Mouse (Mus musculus) splenic B cell, adult 2 months (primary cell): ENCODE results near the gene Cyth2.

Experiments used
- DNase-seq: peaks from one replicate; pipeline ENCODE4 v3.0.0-alpha.2; 2011; ENCODE audit warnings: low read depth, low spot score
- H3K27me3 ChIP-seq: 2 replicates; pipeline ENCODE4 v1.6.1; 2012; ENCODE audit warnings: mild to moderate bottlenecking, low read length, moderate library complexity, mixed read lengths; ENCODE audit not compliant: control insufficient read depth, poor library complexity, insufficient read depth, severe bottlenecking
- H3K36me3 ChIP-seq: 2 replicates; pipeline ENCODE4 v1.6.1; 2012; ENCODE audit warnings: mild to moderate bottlenecking, low read length, moderate library complexity, mixed read lengths; ENCODE audit not compliant: control insufficient read depth, poor library complexity, insufficient read depth, severe bottlenecking

Cyth2 gene

GRCm38 (mm10) chr7:45798931-45799330 is 15.4 kb downstream of the Cyth2 start:
- H3K36me3 ChIP-seq: no peaks in the 10 kb centered on the region
- H3K27me3 ChIP-seq: no peaks in the 10 kb centered on the region
- DNase-seq: no peak

- Histone ChIP-seq H3K36me3 (no peaks in the 10 kb centered on the region), H3K27me3 (no peaks in the 10 kb centered on the region)
- peak; percentile 55 for DNase-seq
Observed at GRCm38 (mm10) chr7:45798511-45798836, 15.9 kb downstream of the Cyth2 start.

GRCm38 (mm10) chr7:45797661-45798510 is 16.5 kb downstream of the Cyth2 start:
- no peaks in the 10 kb centered on the region for H3K36me3 ChIP-seq
- no peak for DNase-seq
- no peaks in the 10 kb centered on the region for H3K27me3 ChIP-seq

- no peaks in the 10 kb centered on the region for H3K36me3 ChIP-seq
- H3K27me3 ChIP-seq: no peaks in the 10 kb centered on the region
- no peak for DNase-seq
Observed at GRCm38 (mm10) chr7:45796950-45797349, 17.4 kb downstream of the Cyth2 start.

GRCm38 (mm10) chr7:45794971-45795370 is 19.4 kb downstream of the Cyth2 start:
- no peaks in the 10 kb centered on the region for H3K36me3 ChIP-seq
- H3K27me3 ChIP-seq: no peaks in the 10 kb centered on the region
- DNase-seq: no peak

GRCm38 (mm10) chr7:45793969-45794585 is 20.3 kb downstream of the Cyth2 start:
- DNase-seq: no peak
- H3K27me3 ChIP-seq: no peaks in the 10 kb centered on the region
- no peaks in the 10 kb centered on the region for H3K36me3 ChIP-seq

- no peaks in the 10 kb centered on the region for H3K36me3 ChIP-seq
- DNase-seq: no peak
- H3K27me3 ChIP-seq: no peaks in the 10 kb centered on the region
Observed at GRCm38 (mm10) chr7:45793240-45793639, 21.1 kb downstream of the Cyth2 start.

GRCm38 (mm10) chr7:45791756-45792490 is 22.5 kb downstream of the Cyth2 start:
- Histone ChIP-seq H3K36me3 (no peaks in the 10 kb centered on the region), H3K27me3 (no peaks in the 10 kb centered on the region)
- no peak for DNase-seq

GRCm38 (mm10) chr7:45790721-45791120 is 23.7 kb downstream of the Cyth2 start:
- Histone ChIP-seq H3K27me3 (no peaks in the 10 kb centered on the region; the same call in 1 of the 2 replicates), H3K36me3 (no peaks in the 10 kb centered on the region)
- DNase-seq: no peak

- no peak for DNase-seq
- no peaks in the 10 kb centered on the region; the same call in 1 of the 2 replicates for H3K27me3 ChIP-seq
- H3K36me3 ChIP-seq: no peaks in the 10 kb centered on the region
Observed at GRCm38 (mm10) chr7:45787642-45788041, 26.7 kb downstream of the Cyth2 start.

- Histone ChIP-seq H3K36me3 (no peaks in the 10 kb centered on the region), H3K27me3 (no peaks in the 10 kb centered on the region; the same call in 1 of the 2 replicates)
- DNase-seq: no peak
Observed at GRCm38 (mm10) chr7:45786661-45787413, 27.5 kb downstream of the Cyth2 start.

- H3K27me3 ChIP-seq: no peaks in the 10 kb centered on the region; the same call in 1 of the 2 replicates
- no peak for DNase-seq
- no peaks in the 10 kb centered on the region for H3K36me3 ChIP-seq
Observed at GRCm38 (mm10) chr7:45786136-45786578, 28.2 kb downstream of the Cyth2 start.

- H3K27me3 ChIP-seq: no peaks in the 10 kb centered on the region; the same call in 1 of the 2 replicates
- DNase-seq: no peak
- no peaks in the 10 kb centered on the region for H3K36me3 ChIP-seq
Observed at GRCm38 (mm10) chr7:45785388-45786135, 28.8 kb downstream of the Cyth2 start.
